Mouse (Mus musculus): Measurements from ENCODE around the gene Tekt1. TPM values are rescaled to one million over a fixed set of nuclear protein-coding genes. Genes with fewer than 3 reads are reported as not detected.

Tekt1 gene
- polyA plus RNA-seq, 1 experiment from 2014 or later, result 6.1 TPM

- DNase-seq (ENCODE audit: low spot score), result no peak
- peaks cover 20% of the 10 kb centered on the region for H3K36me3 ChIP-seq
- H3K4me1 ChIP-seq, result peaks cover 8% of the 10 kb centered on the region
- WGBS, result 92% methylated on average over 12 of the region's 12 CpGs
- no peak overlapping the region for H3K27ac ChIP-seq (replicated peaks)
- H3K27me3 ChIP-seq (ENCODE audit: low read depth, poor library complexity, severe bottlenecking), result no peaks in the 10 kb centered on the region
- H3K9me3 ChIP-seq (replicated peaks), result no peaks in the 10 kb centered on the region
- no peak overlapping the region for H3K4me3 ChIP-seq
These were observed 38.8 kb upstream of the Tekt1 start for GRCm38 (mm10) chr11:72401068-72401467.

- H3K36me3 ChIP-seq, result peaks cover 22% of the 10 kb centered on the region
- no peaks in the 10 kb centered on the region for H3K9me3 ChIP-seq (replicated peaks)
- peaks cover 8% of the 10 kb centered on the region for H3K4me1 ChIP-seq
- no peak for DNase-seq (ENCODE audit: low spot score)
- WGBS, result 88% methylated on average over 8 of the region's 8 CpGs
- no peak overlapping the region for H3K4me3 ChIP-seq
- no peaks in the 10 kb centered on the region for H3K27me3 ChIP-seq (ENCODE audit: low read depth, poor library complexity, severe bottlenecking)
- H3K27ac ChIP-seq (replicated peaks), result no peak overlapping the region
These were observed 35.7 kb upstream of the Tekt1 start for GRCm38 (mm10) chr11:72397811-72398525.

GRCm38 (mm10) chr11:72397072-72397471 is 34.8 kb upstream of the Tekt1 start:
- H3K27ac ChIP-seq (replicated peaks), result no peak overlapping the region
- no peak overlapping the region for H3K4me3 ChIP-seq
- H3K9me3 ChIP-seq (replicated peaks), result no peaks in the 10 kb centered on the region
- no peaks in the 10 kb centered on the region for H3K27me3 ChIP-seq (ENCODE audit: low read depth, poor library complexity, severe bottlenecking)
- no peak for DNase-seq (ENCODE audit: low spot score)
- H3K36me3 ChIP-seq, result peaks cover 21% of the 10 kb centered on the region
- 88% methylated on average over 10 of the region's 10 CpGs for WGBS
- peaks cover 6% of the 10 kb centered on the region for H3K4me1 ChIP-seq

GRCm38 (mm10) chr11:72396621-72397020 is 34.4 kb upstream of the Tekt1 start:
- no peaks in the 10 kb centered on the region for H3K9me3 ChIP-seq (replicated peaks)
- no peak for DNase-seq (ENCODE audit: low spot score)
- H3K27me3 ChIP-seq (ENCODE audit: low read depth, poor library complexity, severe bottlenecking), result no peaks in the 10 kb centered on the region
- WGBS, result 87% methylated on average over 7 of the region's 7 CpGs
- peaks cover 3% of the 10 kb centered on the region for H3K4me1 ChIP-seq
- H3K36me3 ChIP-seq, result peaks cover 21% of the 10 kb centered on the region
- H3K4me3 ChIP-seq, result no peak overlapping the region
- H3K27ac ChIP-seq (replicated peaks), result no peak overlapping the region

- H3K36me3 ChIP-seq, result peaks cover 21% of the 10 kb centered on the region
- H3K9me3 ChIP-seq (replicated peaks), result no peaks in the 10 kb centered on the region
- no peaks in the 10 kb centered on the region for H3K27me3 ChIP-seq (ENCODE audit: low read depth, poor library complexity, severe bottlenecking)
- DNase-seq (ENCODE audit: low spot score), result no peak
- H3K4me3 ChIP-seq, result no peak overlapping the region
- 89% methylated on average over 6 of the region's 6 CpGs for WGBS
- H3K4me1 ChIP-seq, result no peaks in the 10 kb centered on the region; the same call in 1 of the 2 replicates
- H3K27ac ChIP-seq (replicated peaks), result no peak overlapping the region
These were observed 33.4 kb upstream of the Tekt1 start for GRCm38 (mm10) chr11:72395652-72396051.

GRCm38 (mm10) chr11:72394694-72395093 is 32.5 kb upstream of the Tekt1 start:
- H3K36me3 ChIP-seq, result peaks cover 12% of the 10 kb centered on the region; the same call in 1 of the 2 replicates
- DNase-seq (ENCODE audit: low spot score), result no peak
- no peaks in the 10 kb centered on the region for H3K27me3 ChIP-seq (ENCODE audit: low read depth, poor library complexity, severe bottlenecking)
- 83% methylated on average over 2 of the region's 2 CpGs for WGBS
- no peak overlapping the region for H3K27ac ChIP-seq (replicated peaks)
- no peaks in the 10 kb centered on the region for H3K9me3 ChIP-seq (replicated peaks)
- no peak overlapping the region for H3K4me3 ChIP-seq
- H3K4me1 ChIP-seq, result no peaks in the 10 kb centered on the region

- 73% methylated on average over 5 of the region's 5 CpGs for WGBS
- Histone ChIP-seq H3K36me3 (peaks cover 5% of the 10 kb centered on the region; the same call in 1 of the 2 replicates), H3K27ac (replicated peaks) (no peak overlapping the region)
These were observed 31.4 kb upstream of the Tekt1 start for GRCm38 (mm10) chr11:72393669-72394068.

GRCm38 (mm10) chr11:72393243-72393642 is 31.0 kb upstream of the Tekt1 start:
- WGBS, result 90% methylated on average over 3 of the region's 3 CpGs
- H3K4me3 ChIP-seq, result no peak overlapping the region
- no peak for DNase-seq (ENCODE audit: low spot score)
- H3K27ac ChIP-seq (replicated peaks), result no peak overlapping the region
- no peaks in the 10 kb centered on the region for H3K27me3 ChIP-seq (ENCODE audit: low read depth, poor library complexity, severe bottlenecking)
- peaks cover 5% of the 10 kb centered on the region; the same call in 1 of the 2 replicates for H3K36me3 ChIP-seq
- no peaks in the 10 kb centered on the region for H3K4me1 ChIP-seq
- H3K9me3 ChIP-seq (replicated peaks), result no peaks in the 10 kb centered on the region

More at GRCm38 (mm10) chr11:72393669-72394068, 31.4 kb upstream of the Tekt1 start:
- H3K4me3 ChIP-seq, result no peak overlapping the region
- no peak for DNase-seq (ENCODE audit: low spot score)
- H3K9me3 ChIP-seq (replicated peaks), result no peaks in the 10 kb centered on the region
- H3K4me1 ChIP-seq, result no peaks in the 10 kb centered on the region
- H3K27me3 ChIP-seq (ENCODE audit: low read depth, poor library complexity, severe bottlenecking), result no peaks in the 10 kb centered on the region

- H3K4me1 ChIP-seq, result no peaks in the 10 kb centered on the region
- no peak overlapping the region for H3K27ac ChIP-seq (replicated peaks)
- no peak for DNase-seq (ENCODE audit: low spot score)
- H3K4me3 ChIP-seq, result no peak overlapping the region
- H3K36me3 ChIP-seq, result peaks cover 5% of the 10 kb centered on the region; the same call in 1 of the 2 replicates
- H3K9me3 ChIP-seq (replicated peaks), result no peaks in the 10 kb centered on the region
- WGBS, result 89% methylated on average over 13 of the region's 13 CpGs
- no peaks in the 10 kb centered on the region for H3K27me3 ChIP-seq (ENCODE audit: low read depth, poor library complexity, severe bottlenecking)
These were observed 28.9 kb upstream of the Tekt1 start for GRCm38 (mm10) chr11:72391181-72391580.

GRCm38 (mm10) chr11:72389407-72390142 is 27.3 kb upstream of the Tekt1 start:
- H3K4me3 ChIP-seq, result no peak overlapping the region
- no peaks in the 10 kb centered on the region for H3K27me3 ChIP-seq (ENCODE audit: low read depth, poor library complexity, severe bottlenecking)
- H3K36me3 ChIP-seq, result peaks cover 5% of the 10 kb centered on the region; the same call in 1 of the 2 replicates
- H3K27ac ChIP-seq (replicated peaks), result no peak overlapping the region
- H3K4me1 ChIP-seq, result no peaks in the 10 kb centered on the region
- no peak for DNase-seq (ENCODE audit: low spot score)
- WGBS, result 91% methylated on average over 7 of the region's 7 CpGs
- H3K9me3 ChIP-seq (replicated peaks), result no peaks in the 10 kb centered on the region

- Histone ChIP-seq H3K36me3 (peaks cover 2% of the 10 kb centered on the region; the same call in 1 of the 2 replicates), H3K9me3 (replicated peaks) (no peaks in the 10 kb centered on the region), H3K4me1 (no peaks in the 10 kb centered on the region), H3K27me3 (ENCODE audit: low read depth, poor library complexity, severe bottlenecking) (no peaks in the 10 kb centered on the region), H3K27ac (replicated peaks) (no peak overlapping the region), H3K4me3 (no peak overlapping the region)
- WGBS, result 93% methylated on average over 6 of the region's 6 CpGs
- no peak for DNase-seq (ENCODE audit: low spot score)
These were observed 25.9 kb upstream of the Tekt1 start for GRCm38 (mm10) chr11:72388113-72388529.

- no peaks in the 10 kb centered on the region for H3K27me3 ChIP-seq (ENCODE audit: low read depth, poor library complexity, severe bottlenecking)
- no peak for DNase-seq (ENCODE audit: low spot score)
- H3K27ac ChIP-seq (replicated peaks), result no peak overlapping the region
- no peaks in the 10 kb centered on the region for H3K9me3 ChIP-seq (replicated peaks)
- H3K4me3 ChIP-seq, result no peak overlapping the region
- H3K4me1 ChIP-seq, result no peaks in the 10 kb centered on the region
- H3K36me3 ChIP-seq, result no peaks in the 10 kb centered on the region
- WGBS, result 91% methylated on average over 4 of the region's 4 CpGs
These were observed 17.1 kb upstream of the Tekt1 start for GRCm38 (mm10) chr11:72379351-72379750.

GRCm38 (mm10) chr11:72378222-72378621 is 16.0 kb upstream of the Tekt1 start:
- no peak for DNase-seq (ENCODE audit: low spot score)
- H3K36me3 ChIP-seq, result no peaks in the 10 kb centered on the region
- H3K4me3 ChIP-seq, result no peak overlapping the region
- no peaks in the 10 kb centered on the region for H3K9me3 ChIP-seq (replicated peaks)
- H3K27ac ChIP-seq (replicated peaks), result no peak overlapping the region
- no peaks in the 10 kb centered on the region for H3K27me3 ChIP-seq (ENCODE audit: low read depth, poor library complexity, severe bottlenecking)
- H3K4me1 ChIP-seq, result no peaks in the 10 kb centered on the region
- 77% methylated on average over 7 of the region's 7 CpGs for WGBS
